Mouse (Mus musculus) bone marrow, adult 2 months (tissue): ENCODE results near the gene Gm28053. TPM values are rescaled to one million over a fixed set of nuclear protein-coding genes. Genes with fewer than 3 reads are reported as not detected.
A peak's percentile ranks its signal among the peaks of the same experiment; 100 is the strongest.
"Not testable (repeated sequence)": the region's sequence is repeated elsewhere in the genome, so short reads cannot be mapped to it uniquely, and the experiment has no call there.

Experiments used
- H3K27ac ChIP-seq: fragments of 200-500 bp; 2 replicates; pipeline ENCODE4 v1.5.1; 2012; ENCODE audit warnings: low read depth, mild to moderate bottlenecking, control low read depth, inconsistent platforms, low read length; ENCODE audit not compliant: control insufficient read depth, poor library complexity, insufficient read depth
- H3K4me1 ChIP-seq: fragments of 200-500 bp; 2 replicates; pipeline ENCODE4 v1.6.1; 2011; ENCODE audit warnings: low read length; ENCODE audit not compliant: control insufficient read depth, insufficient read depth
- H3K4me3 ChIP-seq: fragments of 200-500 bp; replicated peaks from 2 replicates; pipeline ENCODE3; 2011; ENCODE audit warnings: mild to moderate bottlenecking, low read depth, low read length, control low read depth; ENCODE audit not compliant: control insufficient read depth
- CTCF ChIP-seq: fragments of 200-500 bp; IDR thresholded peaks from 2 replicates; pipeline ENCODE4 v1.5.1; 2011; ENCODE audit warnings: low read length, control low read depth; ENCODE audit not compliant: control insufficient read depth, insufficient read depth
- POLR2A ChIP-seq: fragments of 200-500 bp; IDR thresholded peaks from 2 replicates; pipeline ENCODE4 v1.6.1; 2011; ENCODE audit warnings: low read depth, mild to moderate bottlenecking, control low read depth, low read length, borderline replicate concordance; ENCODE audit not compliant: control insufficient read depth
- whole genome bisulfite sequencing: fragments of 180-500 bp; shearing (Covaris S2); methylation state at CpG from one replicate; pipeline ENCODE4 v1.1.7; 2018; 5-methylcytosine and 5-hydroxymethylcytosine counted together
- polyA plus RNA-seq: library from polyadenylated mRNA; stranded (reverse); fragments of >200 nt; gene quantifications from 2 replicates; pipeline ENCODE4 v1.2.4, GENCODE M21; 2011; ENCODE audit warnings: low replicate concordance; ENCODE audit not compliant: missing spikeins, insufficient read depth, insufficient read length

Gene Gm28053
- polyA plus RNA-seq, 1 experiment = 15.2 TPM

DNA sequence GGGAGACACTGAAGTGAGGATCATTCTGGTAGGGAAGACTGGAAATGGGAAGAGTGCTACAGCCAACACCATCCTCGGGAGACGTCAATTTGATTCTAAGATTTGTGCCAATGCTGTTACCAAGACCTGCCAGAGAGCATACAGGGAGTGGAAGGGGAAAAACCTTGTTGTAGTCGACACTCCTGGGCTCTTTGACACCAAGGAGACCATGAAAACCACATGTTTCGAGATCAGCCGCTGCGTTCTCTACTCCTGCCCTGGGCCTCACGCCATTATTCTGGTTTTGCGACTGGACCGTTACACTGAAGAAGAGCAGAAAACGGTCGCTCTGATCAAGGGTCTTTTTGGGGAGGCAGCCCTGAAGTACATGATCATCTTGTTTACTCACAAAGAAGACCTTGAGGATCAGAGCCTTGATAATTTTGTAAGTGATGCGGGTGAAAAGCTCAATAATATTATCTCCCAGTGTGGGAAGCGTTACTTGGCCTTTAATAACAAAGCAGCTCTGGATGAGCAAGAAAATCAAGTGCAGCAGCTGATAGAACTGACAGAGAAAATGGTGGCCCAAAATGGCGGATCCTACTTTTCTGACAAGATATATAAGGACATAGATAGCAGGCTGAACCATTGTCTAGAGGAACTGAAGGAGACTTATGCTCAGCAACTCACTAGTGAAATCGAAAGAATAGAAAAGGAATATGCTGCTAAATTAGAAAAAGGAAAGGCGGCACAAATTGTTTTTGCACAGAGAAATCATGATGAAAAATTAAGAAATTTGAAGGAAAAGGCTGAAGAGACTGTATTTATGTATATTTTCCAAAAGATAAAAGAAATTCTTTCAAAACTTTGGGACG lies 40.7 kb upstream of the Gm28053 start:
- TF ChIP-seq POLR2A (no peak), CTCF (no peak)
- Histone ChIP-seq H3K4me1 (peaks cover 6% of the 10 kb centered on the region; the same call in 1 of the 2 replicates), H3K4me3 (peak overlapping the region; percentile 12), H3K27ac (no peak overlapping the region; the same call in 1 of the 2 replicates)
- WGBS = 75% methylated on average over 17 of the region's 17 CpGs

DNA sequence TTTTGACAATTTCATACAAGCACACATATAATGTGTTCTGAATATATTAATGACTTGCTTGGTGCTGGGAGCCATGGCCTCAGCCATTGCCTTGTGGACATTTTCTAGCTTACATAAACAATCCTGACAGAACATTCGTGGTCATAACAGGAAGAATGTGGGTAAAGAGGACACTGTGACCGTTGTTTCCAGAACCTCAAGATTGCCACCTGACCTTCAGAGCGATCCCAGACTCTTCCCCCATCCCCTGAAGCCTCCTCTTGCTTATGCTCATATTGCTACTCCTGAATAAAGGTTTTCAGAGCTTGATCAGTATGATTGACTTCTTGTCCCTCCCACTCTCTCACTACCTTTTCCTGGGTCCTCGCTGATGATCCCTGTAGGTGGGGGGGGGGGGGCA lies 40.0 kb upstream of the Gm28053 start:
- Histone ChIP-seq H3K27ac (no peak overlapping the region), H3K4me1 (peaks cover 6% of the 10 kb centered on the region; the same call in 1 of the 2 replicates), H3K4me3 (no peak overlapping the region)
- 18% methylated on average over 4 of the region's 4 CpGs for WGBS
- no peak for TF ChIP-seq CTCF
- TF ChIP-seq POLR2A = no peak

GRCm38 (mm10) chr6:48679701-48680100 lies 38.7 kb upstream of the Gm28053 start:
- 63% methylated on average over 6 of the region's 6 CpGs for WGBS
- TF ChIP-seq CTCF (no peak), POLR2A (no peak)
- Histone ChIP-seq H3K4me3 (no peak overlapping the region), H3K27ac (no peak overlapping the region), H3K4me1 (peaks cover 7% of the 10 kb centered on the region; the same call in 1 of the 2 replicates)

- 54% methylated on average over 5 of the region's 5 CpGs for WGBS
- Histone ChIP-seq H3K27ac (no peak overlapping the region), H3K4me3 (no peak overlapping the region), H3K4me1 (peaks cover 6% of the 10 kb centered on the region; the same call in 1 of the 2 replicates)
- TF ChIP-seq CTCF (no peak), POLR2A (no peak)
Measured at GRCm38 (mm10) chr6:48680421-48680820, 38.0 kb upstream of the Gm28053 start.

GRCm38 (mm10) chr6:48681472-48682090 lies 36.8 kb upstream of the Gm28053 start:
- Histone ChIP-seq H3K27ac (no peak overlapping the region), H3K4me1 (peaks cover 6% of the 10 kb centered on the region; the same call in 1 of the 2 replicates), H3K4me3 (no peak overlapping the region)
- 17% methylated on average over 3 of the region's 3 CpGs for WGBS
- TF ChIP-seq POLR2A = no peak
- no peak for TF ChIP-seq CTCF

- TF ChIP-seq CTCF = no peak
- TF ChIP-seq POLR2A = no peak
- 65% methylated on average over 4 of the region's 4 CpGs for WGBS
- Histone ChIP-seq H3K4me1 (peaks cover 7% of the 10 kb centered on the region; the same call in 1 of the 2 replicates), H3K4me3 (no peak overlapping the region), H3K27ac (no peak overlapping the region)
Measured at GRCm38 (mm10) chr6:48682271-48682670, 36.1 kb upstream of the Gm28053 start.

DNA sequence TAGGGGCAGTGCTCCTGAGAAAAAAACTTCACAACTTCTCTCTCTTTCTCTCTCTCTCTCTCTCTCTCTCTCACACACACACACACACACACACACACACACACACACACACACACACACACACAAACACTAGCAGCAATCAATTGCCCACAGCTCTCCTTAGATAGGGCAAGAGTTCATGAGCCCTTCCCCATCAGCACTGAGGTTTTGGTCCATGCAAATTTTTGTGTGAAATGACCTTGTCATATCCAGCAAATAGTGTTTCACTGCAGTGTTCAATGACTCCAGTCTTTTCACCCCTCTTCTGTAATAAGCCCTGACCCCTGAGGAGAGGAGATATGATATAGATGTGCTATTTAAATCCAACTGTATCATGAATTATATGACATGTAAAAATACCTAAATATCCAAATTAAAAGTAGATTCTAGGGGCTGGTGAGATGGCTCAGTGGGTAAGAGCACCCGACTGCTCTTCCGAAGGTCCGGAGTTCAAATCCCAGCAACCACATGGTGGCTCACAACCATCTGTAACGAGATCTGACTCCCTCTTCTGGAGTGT lies 35.1 kb upstream of the Gm28053 start:
- not testable (repeated sequence) for H3K4me3 ChIP-seq, H3K27ac ChIP-seq, H3K4me1 ChIP-seq
- 76% methylated on average over 4 of the region's 4 CpGs for WGBS

GRCm38 (mm10) chr6:48684319-48684718 lies 34.1 kb upstream of the Gm28053 start, which contains the start of gene Gimap4:
Gimap4 (plus strand) TSS chr6:48684549.
- TF ChIP-seq POLR2A = no peak
- TF ChIP-seq CTCF = no peak
- Histone ChIP-seq H3K4me3 (peak within 1 kb of the TSS; percentile 58), H3K4me1 (peaks cover 3% of the 10 kb centered on the region; the same call in 1 of the 2 replicates), H3K27ac (peak within 1 kb of the TSS; percentile 41; the same call in 1 of the 2 replicates)
- WGBS = 32% methylated on average over 5 of the region's 5 CpGs
